Mouse (Mus musculus) kidney, adult 2 months (tissue): ENCODE results near the gene Prkd2. TPM values are rescaled to one million over a fixed set of nuclear protein-coding genes. Genes with fewer than 3 reads are reported as not detected.

Source experiments
- DNase-seq: peaks from one replicate; pipeline ENCODE4 v3.0.0; 2021
- H3K27ac ChIP-seq: fragments of 200-500 bp; 2 replicates; pipeline ENCODE4 v1.5.1; 2012; ENCODE audit warnings: low read depth, low read length, control low read depth, inconsistent platforms; ENCODE audit not compliant: insufficient read depth
- H3K27me3 ChIP-seq: fragments of 200-500 bp; replicated peaks from 2 replicates; pipeline ENCODE4 v1.6.1; 2012; ENCODE audit warnings: mild to moderate bottlenecking, moderate library complexity, low read length, inconsistent platforms; ENCODE audit not compliant: control insufficient read depth, insufficient read depth
- H3K36me3 ChIP-seq: fragments of 200-500 bp; 2 replicates; pipeline ENCODE4 v1.6.1; 2012; ENCODE audit warnings: mild to moderate bottlenecking, moderate library complexity, low read length, inconsistent platforms; ENCODE audit not compliant: control insufficient read depth, insufficient read depth
- H3K4me1 ChIP-seq: fragments of 200-500 bp; 2 replicates; pipeline ENCODE4 v1.6.1; 2011; ENCODE audit warnings: low read length; ENCODE audit not compliant: control insufficient read depth, insufficient read depth
- H3K4me3 ChIP-seq: fragments of 200-500 bp; 2 replicates; pipeline ENCODE4 v1.5.1; 2011; ENCODE audit warnings: mild to moderate bottlenecking, low read depth, low read length, control low read depth; ENCODE audit not compliant: insufficient read depth
- CTCF ChIP-seq: fragments of 200-500 bp; conservative IDR thresholded peaks from 2 replicates; pipeline ENCODE4 v1.5.1; 2011; ENCODE audit warnings: low read depth, mild to moderate bottlenecking, control low read depth, low read length, moderate library complexity, mixed read lengths; ENCODE audit not compliant: insufficient read depth, insufficient read length
- POLR2A ChIP-seq: fragments of 200-500 bp; IDR thresholded peaks from one replicate; pipeline ENCODE4 v1.6.1; 2011; ENCODE audit warnings: low read depth, low read length, control low read depth
- WGBS: fragments of 180-500 bp; shearing (Covaris S2); methylation state at CpG from one replicate; pipeline ENCODE4 v1.1.7; 2018; 5-methylcytosine and 5-hydroxymethylcytosine counted together
- polyA plus RNA-seq: library from polyadenylated mRNA; depleted of rRNA; stranded (reverse); fragments of >200 nt; gene quantifications from 2 replicates; pipeline ENCODE4 v1.2.3, GENCODE M21; 2012

The Prkd2 gene
- polyA plus RNA-seq, 1 experiment: 23.3 TPM

GRCm38 (mm10) chr7:16867488-16867887 is 24.8 kb downstream of the Prkd2 start:
- 91% methylated on average over 3 of the region's 3 CpGs for WGBS

GRCm38 (mm10) chr7:16869497-16869896 is 26.8 kb downstream of the Prkd2 start:
- no peak for DNase-seq
- Histone ChIP-seq H3K4me3 (no peak overlapping the region), H3K4me1 (no peaks in the 10 kb centered on the region), H3K36me3 (no peaks in the 10 kb centered on the region), H3K27ac (no peak overlapping the region), H3K27me3 (no peaks in the 10 kb centered on the region)
- 61% methylated on average over 16 of the region's 16 CpGs for WGBS
- TF ChIP-seq CTCF (no peak), POLR2A (no peak)

More at GRCm38 (mm10) chr7:16867488-16867887, 24.8 kb downstream of the Prkd2 start:
- TF ChIP-seq CTCF (no peak), POLR2A (no peak)
- Histone ChIP-seq H3K36me3 (no peaks in the 10 kb centered on the region), H3K4me3 (no peak overlapping the region), H3K27ac (no peak overlapping the region), H3K4me1 (no peaks in the 10 kb centered on the region), H3K27me3 (no peaks in the 10 kb centered on the region)
- no peak for DNase-seq

- TF ChIP-seq CTCF: no peak
- no peak for TF ChIP-seq POLR2A
- WGBS: 82% methylated on average over 10 of the region's 10 CpGs
- H3K27me3 ChIP-seq: no peaks in the 10 kb centered on the region
- no peak for DNase-seq
- no peaks in the 10 kb centered on the region for H3K36me3 ChIP-seq
- H3K4me3 ChIP-seq: no peak overlapping the region
- no peak overlapping the region for H3K27ac ChIP-seq
- no peaks in the 10 kb centered on the region for H3K4me1 ChIP-seq
Observed at GRCm38 (mm10) chr7:16871600-16871999, 28.9 kb downstream of the Prkd2 start.

GRCm38 (mm10) chr7:16872478-16872877 is 29.8 kb downstream of the Prkd2 start:
- no peaks in the 10 kb centered on the region for H3K27me3 ChIP-seq
- H3K36me3 ChIP-seq: no peaks in the 10 kb centered on the region
- H3K27ac ChIP-seq: no peak overlapping the region
- no peaks in the 10 kb centered on the region for H3K4me1 ChIP-seq
- WGBS: 93% methylated on average over 9 of the region's 9 CpGs
- DNase-seq: no peak
- no peak for TF ChIP-seq POLR2A
- TF ChIP-seq CTCF: no peak
- no peak overlapping the region for H3K4me3 ChIP-seq

DNA sequence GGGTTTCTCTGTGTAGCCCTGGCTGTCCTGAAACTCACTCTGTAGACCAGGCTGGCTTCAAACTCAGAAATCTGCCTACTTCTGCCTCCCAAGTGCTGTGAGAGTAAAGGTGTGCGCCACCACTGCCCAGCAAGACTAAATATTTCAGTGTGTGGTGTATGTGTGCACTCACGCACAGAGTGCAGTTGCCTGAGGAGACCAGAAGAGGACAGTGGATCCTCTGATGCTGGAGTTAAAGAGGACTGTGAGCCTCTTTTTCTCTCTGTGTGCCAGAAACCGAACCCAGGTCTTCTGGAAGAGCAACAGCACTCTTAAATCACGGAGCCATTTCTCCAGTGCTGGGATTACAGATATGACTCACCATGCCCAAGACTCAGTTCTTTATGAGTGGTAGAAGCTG is 30.7 kb downstream of the Prkd2 start:
- H3K36me3 ChIP-seq: no peaks in the 10 kb centered on the region
- no peak overlapping the region for H3K27ac ChIP-seq
- TF ChIP-seq CTCF: no peak
- WGBS: 88% methylated on average over 4 of the region's 4 CpGs
- H3K4me3 ChIP-seq: no peak overlapping the region
- no peaks in the 10 kb centered on the region for H3K4me1 ChIP-seq
- H3K27me3 ChIP-seq: no peaks in the 10 kb centered on the region
- no peak for DNase-seq

- WGBS: 2% methylated on average over 17 of the region's 17 CpGs
- H3K27me3 ChIP-seq: no peaks in the 10 kb centered on the region
Observed at GRCm38 (mm10) chr7:16874190-16874589, 31.5 kb downstream of the Prkd2 start.

GRCm38 (mm10) chr7:16874756-16875309 is 32.1 kb downstream of the Prkd2 start:
- no peaks in the 10 kb centered on the region for H3K4me1 ChIP-seq
- H3K4me3 ChIP-seq: peak overlapping the region; percentile 16; the same call in 1 of the 2 replicates
- H3K27ac ChIP-seq: peak overlapping the region; percentile 29
- TF ChIP-seq CTCF (peak; percentile 17; the same call in 1 of the 2 replicates), POLR2A (no peak)
- peak; percentile 100 for DNase-seq
- WGBS: under 1% methylated on average over 33 of the region's 33 CpGs
- H3K36me3 ChIP-seq: no peaks in the 10 kb centered on the region
- no peaks in the 10 kb centered on the region for H3K27me3 ChIP-seq

More at GRCm38 (mm10) chr7:16874190-16874589, 31.5 kb downstream of the Prkd2 start:
- DNase-seq: peak; percentile 79
- no peaks in the 10 kb centered on the region for H3K4me1 ChIP-seq
- peak overlapping the region; percentile 29 for H3K27ac ChIP-seq
- no peak overlapping the region for H3K4me3 ChIP-seq
- TF ChIP-seq CTCF (peak; percentile 94), POLR2A (no peak)
- H3K36me3 ChIP-seq: no peaks in the 10 kb centered on the region

DNA sequence AGATGAGACGGTGACA is 32.4 kb downstream of the Prkd2 start, which contains the start of gene Dact3:
Dact3 (plus strand) TSS at position 8 of the 16 bp plus-strand sequence.
- H3K27ac ChIP-seq: peak within 1 kb of the TSS; percentile 29
- WGBS: 0% methylated on average over 1 of the region's 1 CpGs
- H3K36me3 ChIP-seq: no peaks in the 10 kb centered on the region
- H3K27me3 ChIP-seq: no peaks in the 10 kb centered on the region
- TF ChIP-seq POLR2A (no peak), CTCF (no peak)
- no peaks in the 10 kb centered on the region for H3K4me1 ChIP-seq
- DNase-seq: no peak
- H3K4me3 ChIP-seq: peak within 1 kb of the TSS; percentile 52
